Mouse (Mus musculus) intestine, embryonic 16.5 days (tissue): Measurements from ENCODE around the gene Tap2. TPM values are rescaled to one million over a fixed set of nuclear protein-coding genes. Genes with fewer than 3 reads are reported as not detected.

Source experiments
- ATAC-seq: fragments of 200-750 bp; cut with Nextera tagmentation; 2 replicates; pipeline ENCODE4 v1.8.0; 2017; ENCODE audit warnings: moderate TSS enrichment, moderate library complexity
- H3K27ac ChIP-seq: fragments of 300-500 bp; sonication (generic); 2 replicates; pipeline ENCODE4 v1.5.1; 2014; ENCODE audit warnings: mild to moderate bottlenecking, low read length
- H3K27me3 ChIP-seq: fragments of 300-500 bp; sonication (generic); replicated peaks from 2 replicates; pipeline ENCODE4 v1.6.1; 2014; ENCODE audit warnings: low read length, control low read depth, mixed read lengths; ENCODE audit not compliant: control insufficient read depth, insufficient read depth
- H3K36me3 ChIP-seq: fragments of 300-500 bp; sonication (generic); 2 replicates; pipeline ENCODE4 v1.6.1; 2014; ENCODE audit warnings: low read length, control low read depth; ENCODE audit not compliant: control insufficient read depth, insufficient read depth
- H3K4me1 ChIP-seq: fragments of 300-500 bp; sonication (generic); 2 replicates; pipeline ENCODE4 v1.6.1; 2014; ENCODE audit warnings: low read length, control low read depth, mixed read lengths; ENCODE audit not compliant: control insufficient read depth, insufficient read depth
- H3K4me2 ChIP-seq: fragments of 300-500 bp; sonication (generic); 2 replicates; pipeline ENCODE4 v1.6.1; 2014; ENCODE audit warnings: low read depth, low read length, control low read depth
- H3K4me3 ChIP-seq: fragments of 300-500 bp; sonication (generic); 2 replicates; pipeline ENCODE4 v1.5.1; 2014; ENCODE audit warnings: mild to moderate bottlenecking, low read length
- H3K9ac ChIP-seq: fragments of 300-500 bp; sonication (generic); 2 replicates; pipeline ENCODE4 v1.6.1; 2014; ENCODE audit warnings: low read depth, low read length
- H3K9me3 ChIP-seq: fragments of 300-500 bp; sonication (generic); 2 replicates; pipeline ENCODE4 v1.6.1; 2016; ENCODE audit warnings: low read length, control low read depth; ENCODE audit not compliant: control insufficient read depth
- WGBS: fragments of 180-500 bp; shearing (Covaris S2); extraction: QIAGEN DNeasy Blood & Tissue Kit; methylation state at CpG from one replicate; pipeline ENCODE4 v1.1.7; 2014; 5-methylcytosine and 5-hydroxymethylcytosine counted together
- polyA plus RNA-seq: library from polyadenylated mRNA; unstranded; fragments of >200 nt; fragmentation: Nextera tagmentation; extraction: Ambion mirVana; gene quantifications from 2 replicates; pipeline ENCODE4 v1.2.1, GENCODE M21; 2015

Tap2 gene
- polyA plus RNA-seq, 1 experiment from 2014 or later, result 9.1 TPM

DNA sequence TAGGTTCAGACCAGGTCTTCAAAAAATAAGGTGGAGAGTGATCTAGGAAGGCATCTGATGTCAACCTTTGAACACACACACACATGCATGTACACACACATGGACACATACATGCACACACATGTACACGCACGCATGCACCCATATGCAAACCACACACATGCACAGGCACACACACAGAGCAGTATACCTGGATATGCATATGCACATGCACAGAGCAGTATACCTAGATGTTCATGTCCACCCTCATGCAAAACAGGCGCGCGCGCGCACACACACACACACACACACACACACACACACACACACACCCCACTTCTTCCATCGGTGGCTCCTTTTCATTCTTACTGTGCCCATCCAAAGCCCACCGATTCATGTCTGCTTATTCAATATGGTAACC, 4.5 kb downstream of the Tap2 start:
- no peak overlapping the region for H3K4me3 ChIP-seq
- H3K9ac ChIP-seq, result no peak overlapping the region
- no peak overlapping the region for H3K4me2 ChIP-seq
- H3K27ac ChIP-seq, result no peak overlapping the region
- H3K9me3 ChIP-seq, result no peaks in the 10 kb centered on the region
- ATAC-seq, result no peak
- WGBS, result 93% methylated on average over 9 of the region's 9 CpGs
- H3K4me1 ChIP-seq, result peaks cover 2% of the 10 kb centered on the region
- H3K36me3 ChIP-seq, result no peaks in the 10 kb centered on the region
- H3K27me3 ChIP-seq, result peaks cover 19% of the 10 kb centered on the region

DNA sequence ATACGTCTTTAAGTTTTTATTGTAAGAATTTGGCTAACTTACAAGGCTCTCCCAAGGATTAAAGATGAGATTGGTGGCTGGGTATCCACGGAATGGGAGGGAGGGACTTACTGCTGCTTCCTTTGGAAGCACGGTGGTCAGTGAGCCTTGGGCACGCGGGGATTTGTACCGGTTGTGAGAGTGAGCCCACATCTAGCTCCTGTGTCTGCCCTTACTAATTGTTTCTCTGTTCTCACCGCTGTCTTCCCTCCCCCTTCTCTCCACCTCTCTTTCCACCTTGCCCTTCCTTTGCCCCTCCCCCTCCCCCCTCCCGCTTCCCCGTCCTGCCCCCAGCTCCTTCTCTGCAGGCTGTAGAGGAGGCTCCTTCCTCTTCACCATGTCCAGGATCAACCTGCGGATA, 5.1 kb downstream of the Tap2 start:
- 23% methylated on average over 10 of the region's 10 CpGs for WGBS
- peaks cover 19% of the 10 kb centered on the region for H3K27me3 ChIP-seq
- H3K27ac ChIP-seq, result no peak overlapping the region
- no peak overlapping the region for H3K4me2 ChIP-seq
- H3K9ac ChIP-seq, result no peak overlapping the region
- peaks cover 2% of the 10 kb centered on the region for H3K4me1 ChIP-seq
- no peaks in the 10 kb centered on the region for H3K9me3 ChIP-seq
- H3K4me3 ChIP-seq, result no peak overlapping the region
- H3K36me3 ChIP-seq, result no peaks in the 10 kb centered on the region
- ATAC-seq, result no peak

GRCm38 (mm10) chr17:34209680-34210079, 6.4 kb downstream of the Tap2 start:
- peaks cover 26% of the 10 kb centered on the region for H3K27me3 ChIP-seq
- no peak overlapping the region for H3K27ac ChIP-seq
- peaks cover 2% of the 10 kb centered on the region for H3K4me1 ChIP-seq
- no peak overlapping the region for H3K9ac ChIP-seq
- H3K4me3 ChIP-seq, result no peak overlapping the region
- H3K4me2 ChIP-seq, result no peak overlapping the region
- WGBS, result 41% methylated on average over 3 of the region's 3 CpGs
- H3K36me3 ChIP-seq, result no peaks in the 10 kb centered on the region
- no peaks in the 10 kb centered on the region for H3K9me3 ChIP-seq
- ATAC-seq, result no peak

- no peak overlapping the region for H3K9ac ChIP-seq
- ATAC-seq, result no peak
- H3K27ac ChIP-seq, result no peak overlapping the region
- no peak overlapping the region for H3K4me3 ChIP-seq
- no peaks in the 10 kb centered on the region for H3K4me1 ChIP-seq
- no peaks in the 10 kb centered on the region for H3K9me3 ChIP-seq
- H3K36me3 ChIP-seq, result no peaks in the 10 kb centered on the region
- H3K27me3 ChIP-seq, result peaks cover 26% of the 10 kb centered on the region
- WGBS, result 63% methylated on average over 3 of the region's 3 CpGs
- no peak overlapping the region for H3K4me2 ChIP-seq
Observed at GRCm38 (mm10) chr17:34210599-34210998, 7.3 kb downstream of the Tap2 start.

- ATAC-seq, result no peak
- Histone ChIP-seq H3K9ac (no peak overlapping the region), H3K4me1 (no peaks in the 10 kb centered on the region), H3K9me3 (no peaks in the 10 kb centered on the region), H3K4me3 (no peak overlapping the region), H3K4me2 (no peak overlapping the region), H3K36me3 (no peaks in the 10 kb centered on the region), H3K27me3 (peaks cover 26% of the 10 kb centered on the region), H3K27ac (no peak overlapping the region)
- WGBS, result 20% methylated on average over 23 of the region's 23 CpGs
Observed at GRCm38 (mm10) chr17:34211746-34212365, 8.5 kb downstream of the Tap2 start.

DNA sequence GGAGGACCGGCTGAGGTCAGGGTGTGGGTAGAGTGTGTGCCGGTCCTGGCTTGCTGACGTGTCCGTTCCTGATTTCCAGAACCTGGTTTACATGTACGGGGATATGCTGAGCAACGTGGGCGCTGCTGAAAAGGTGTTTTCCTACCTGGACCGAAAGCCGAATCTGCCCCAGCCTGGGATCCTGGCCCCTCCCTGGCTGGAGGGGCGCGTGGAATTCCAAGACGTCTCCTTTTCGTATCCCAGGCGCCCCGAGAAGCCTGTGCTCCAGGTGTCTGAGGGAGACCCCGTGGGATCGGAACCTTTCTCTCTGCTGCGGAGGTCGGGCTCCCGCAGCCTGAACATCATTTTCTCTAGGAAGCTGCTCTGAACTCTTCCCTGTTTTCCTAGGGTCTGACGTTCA, 10.6 kb downstream of the Tap2 start:
- no peaks in the 10 kb centered on the region for H3K4me1 ChIP-seq
- no peak overlapping the region for H3K27ac ChIP-seq
- ATAC-seq, result no peak
- H3K36me3 ChIP-seq, result no peaks in the 10 kb centered on the region
- no peak overlapping the region for H3K4me3 ChIP-seq
- WGBS, result 40% methylated on average over 21 of the region's 21 CpGs
- no peak overlapping the region for H3K4me2 ChIP-seq
- H3K9ac ChIP-seq, result no peak overlapping the region
- H3K27me3 ChIP-seq, result peaks cover 23% of the 10 kb centered on the region
- H3K9me3 ChIP-seq, result no peaks in the 10 kb centered on the region

- Histone ChIP-seq H3K9ac (no peak overlapping the region), H3K9me3 (no peaks in the 10 kb centered on the region), H3K4me3 (no peak overlapping the region), H3K4me1 (no peaks in the 10 kb centered on the region), H3K4me2 (no peak overlapping the region), H3K27me3 (peaks cover 22% of the 10 kb centered on the region), H3K27ac (no peak overlapping the region), H3K36me3 (no peaks in the 10 kb centered on the region)
- WGBS, result 83% methylated on average over 12 of the region's 12 CpGs
- no peak for ATAC-seq
Observed at GRCm38 (mm10) chr17:34215176-34215575, 11.8 kb downstream of the Tap2 start.

GRCm38 (mm10) chr17:34217216-34217928, 14.0 kb downstream of the Tap2 start:
- Histone ChIP-seq H3K27ac (no peak overlapping the region), H3K9ac (no peak overlapping the region), H3K36me3 (no peaks in the 10 kb centered on the region), H3K4me3 (no peak overlapping the region), H3K4me1 (no peaks in the 10 kb centered on the region), H3K27me3 (peaks cover 7% of the 10 kb centered on the region; the same call in 1 of the 2 replicates), H3K9me3 (no peaks in the 10 kb centered on the region), H3K4me2 (no peak overlapping the region)
- ATAC-seq, result no peak
- 85% methylated on average over 8 of the region's 8 CpGs for WGBS

DNA sequence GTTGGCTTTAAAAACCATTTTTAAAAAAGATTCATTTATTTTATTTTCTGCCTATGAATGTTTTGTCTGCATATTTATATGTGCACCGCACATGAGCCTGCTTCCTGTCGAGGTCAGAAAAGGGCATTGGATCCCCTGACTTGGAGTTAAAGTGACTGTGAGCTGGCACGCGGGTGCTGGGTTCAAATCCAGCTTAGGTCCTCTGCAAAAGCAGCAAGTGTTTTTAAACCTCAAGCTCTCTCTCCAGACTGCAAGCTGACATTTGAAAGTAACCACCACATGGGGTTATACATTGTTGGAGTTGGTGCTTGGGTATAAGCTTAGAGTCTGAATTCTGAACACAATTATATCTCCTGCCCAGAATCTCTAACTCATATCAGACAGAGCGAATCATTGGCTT, 14.7 kb downstream of the Tap2 start:
- H3K36me3 ChIP-seq, result no peaks in the 10 kb centered on the region
- H3K4me2 ChIP-seq, result no peak overlapping the region
- peaks cover 7% of the 10 kb centered on the region; the same call in 1 of the 2 replicates for H3K27me3 ChIP-seq
- no peak overlapping the region for H3K9ac ChIP-seq
- no peaks in the 10 kb centered on the region for H3K4me1 ChIP-seq
- H3K9me3 ChIP-seq, result no peaks in the 10 kb centered on the region
- no peak overlapping the region for H3K4me3 ChIP-seq
- no peak overlapping the region for H3K27ac ChIP-seq
- ATAC-seq, result no peak
- 85% methylated on average over 5 of the region's 5 CpGs for WGBS
